Comparison of ENCODE assay signal across 7 mouse cellular contexts in genomic region chr1:128753427-128754012, GRCm38 (mm10).
"Had no signal": no experiment of that assay in that cellular context is flagged by ENCODE, and none has a peak within 500 bp of the region (broad histone marks: within the 10 kb centered on the region; RNA-seq: fewer than 3 reads in every experiment).

No protein-coding gene starts in this region.

- H3K9me3 ChIP-seq: limb, embryonic 13.5 days had no signal

- H3K4me1 ChIP-seq: limb, embryonic 13.5 days had no signal

- H3K27ac ChIP-seq: limb, embryonic 13.5 days; liver, embryonic 14.5 days had no signal

- H3K4me3 ChIP-seq: limb, embryonic 13.5 days had no signal

- H3K4me2 ChIP-seq: limb, embryonic 13.5 days had no signal

- H3K27me3 ChIP-seq: limb, embryonic 13.5 days had no signal

- DNase-seq: kidney, adult 18-20 months; kidney, postnatal 10 days; left cerebral cortex, postnatal 4 days; lung, adult 18-20 months; thymus, postnatal 36 days had no signal

- H3K36me3 ChIP-seq: limb, embryonic 13.5 days had no signal

- H3K9ac ChIP-seq: limb, embryonic 13.5 days; liver, embryonic 14.5 days had no signal
